In genomic region chr11:87531695-87532094, GRCm38 (mm10) we compare ENCODE assay signal across 16 mouse cellular contexts. TPM values are rescaled to one million over a fixed set of nuclear protein-coding genes. Genes with fewer than 3 reads are reported as not detected.
A peak's percentile ranks its signal among the peaks of the same experiment; 100 is the strongest.
DNase-seq lines count a peak whose midpoint lies in the region; ATAC-seq and TF ChIP-seq lines count a peak whose summit lies in the region.
"Had no signal": no experiment of that assay in that cellular context is flagged by ENCODE, and none has a peak within 500 bp of the region (broad histone marks: within the 10 kb centered on the region; RNA-seq: fewer than 3 reads in every experiment).

No protein-coding gene starts in this region.

- 54% methylated on average over 6 of the region's 6 CpGs for WGBS in hindbrain, postnatal 0 days
- WGBS in hindbrain, embryonic 16.5 days = 54% methylated on average over 6 of the region's 6 CpGs
- WGBS in midbrain, postnatal 0 days = 55% methylated on average over 6 of the region's 6 CpGs
- WGBS in midbrain, embryonic 10.5 days = 49% methylated on average over 6 of the region's 6 CpGs
- WGBS in stomach, postnatal 0 days = 57% methylated on average over 6 of the region's 6 CpGs

- H3K27ac ChIP-seq in hindbrain, postnatal 0 days = no peak overlapping the region
- no peak overlapping the region for H3K27ac ChIP-seq in hindbrain, embryonic 16.5 days (ENCODE audit: low read depth, low read length)
- H3K27ac ChIP-seq in midbrain, postnatal 0 days (ENCODE audit: low read depth, low read length) = no peak overlapping the region
- no peak overlapping the region for H3K27ac ChIP-seq in midbrain, embryonic 10.5 days (replicated peaks)
- H3K27ac ChIP-seq in stomach, postnatal 0 days (replicated peaks) = no peak overlapping the region
- H3K27ac ChIP-seq: heart, embryonic 13.5 days; hindbrain, embryonic 15.5 days had no signal

- no peaks in the 10 kb centered on the region for H3K4me1 ChIP-seq in hindbrain, postnatal 0 days (ENCODE audit: insufficient read depth, low read length)
- no peaks in the 10 kb centered on the region for H3K4me1 ChIP-seq in hindbrain, embryonic 16.5 days (ENCODE audit: control insufficient read depth, insufficient read depth, low read depth, low read length)
- H3K4me1 ChIP-seq in midbrain, postnatal 0 days (ENCODE audit: insufficient read depth, low read length) = no peaks in the 10 kb centered on the region
- no peaks in the 10 kb centered on the region for H3K4me1 ChIP-seq in midbrain, embryonic 10.5 days
- no peaks in the 10 kb centered on the region for H3K4me1 ChIP-seq in stomach, postnatal 0 days (replicated peaks; ENCODE audit: control insufficient read depth, insufficient read depth)
- H3K4me1 ChIP-seq: hindbrain, embryonic 15.5 days had no signal

- H3K36me3 ChIP-seq in hindbrain, postnatal 0 days (ENCODE audit: insufficient read depth, low read length) = no peaks in the 10 kb centered on the region
- no peaks in the 10 kb centered on the region for H3K36me3 ChIP-seq in hindbrain, embryonic 16.5 days (ENCODE audit: control insufficient read depth, insufficient read depth, low read length)
- no peaks in the 10 kb centered on the region for H3K36me3 ChIP-seq in midbrain, postnatal 0 days (ENCODE audit: insufficient read depth, low read length)
- H3K36me3 ChIP-seq in midbrain, embryonic 10.5 days = no peaks in the 10 kb centered on the region
- no peaks in the 10 kb centered on the region for H3K36me3 ChIP-seq in stomach, postnatal 0 days (ENCODE audit: control insufficient read depth, insufficient read depth, low read length)
- H3K36me3 ChIP-seq: heart, embryonic 13.5 days; hindbrain, embryonic 15.5 days had no signal

- ATAC-seq in hindbrain, postnatal 0 days = no peak
- no peak for ATAC-seq in hindbrain, embryonic 16.5 days
- no peak for ATAC-seq in midbrain, postnatal 0 days (ENCODE audit: low FRiP score)
- no peak for ATAC-seq in stomach, postnatal 0 days (ENCODE audit: low FRiP score, low TSS enrichment)

- TF ChIP-seq EP300 in stomach, postnatal 0 days (optimal IDR thresholded peaks at IDR 0.05) = no peak

- DNase-seq in hindbrain, postnatal 0 days (ENCODE audit: low spot score) = peak; percentile 7
- DNase-seq in midbrain, postnatal 0 days (ENCODE audit: low spot score) = peak; percentile 21
- DNase-seq in midbrain, embryonic 10.5 days (ENCODE audit: low spot score) = no peak
- DNase-seq in WW6 (ENCODE audit: low read depth, low spot score) = peak; percentile 22
- no peak for DNase-seq in stomach, postnatal 0 days (ENCODE audit: low spot score)
- DNase-seq in heart, adult 9 months (ENCODE audit: low spot score in 2 of 2) = no peak
- DNase-seq in cerebellum, adult 11 months = no peak
- DNase-seq: kidney, postnatal 25 days; lung, postnatal 4 days; thymus, postnatal 25 days had no signal

- no peaks in the 10 kb centered on the region for H3K9me3 ChIP-seq in hindbrain, postnatal 0 days (ENCODE audit: low read length)
- no peaks in the 10 kb centered on the region for H3K9me3 ChIP-seq in hindbrain, embryonic 16.5 days (ENCODE audit: control insufficient read depth, low read length)
- no peaks in the 10 kb centered on the region for H3K9me3 ChIP-seq in midbrain, postnatal 0 days (ENCODE audit: low read length)
- H3K9me3 ChIP-seq in midbrain, embryonic 10.5 days (replicated peaks) = no peaks in the 10 kb centered on the region
- no peaks in the 10 kb centered on the region for H3K9me3 ChIP-seq in stomach, postnatal 0 days (ENCODE audit: control insufficient read depth, low read length)
- H3K9me3 ChIP-seq: heart, embryonic 13.5 days; hindbrain, embryonic 15.5 days had no signal

- no peak overlapping the region for H3K4me2 ChIP-seq in hindbrain, postnatal 0 days (ENCODE audit: low read depth, low read length)
- H3K4me2 ChIP-seq in hindbrain, embryonic 16.5 days (ENCODE audit: low read length) = no peak overlapping the region
- no peak overlapping the region for H3K4me2 ChIP-seq in midbrain, postnatal 0 days (ENCODE audit: low read depth, low read length, poor library complexity, severe bottlenecking)
- no peak overlapping the region for H3K4me2 ChIP-seq in stomach, postnatal 0 days (replicated peaks; ENCODE audit: low read depth)
- H3K4me2 ChIP-seq: heart, embryonic 13.5 days; hindbrain, embryonic 15.5 days had no signal

- H3K4me3 ChIP-seq in hindbrain, postnatal 0 days (ENCODE audit: low read length) = no peak overlapping the region
- H3K4me3 ChIP-seq in hindbrain, embryonic 16.5 days (ENCODE audit: low read length) = no peak overlapping the region
- H3K4me3 ChIP-seq in midbrain, postnatal 0 days (ENCODE audit: low read depth, low read length) = no peak overlapping the region
- H3K4me3 ChIP-seq in midbrain, embryonic 10.5 days = no peak overlapping the region
- H3K4me3 ChIP-seq in stomach, postnatal 0 days (ENCODE audit: low read depth, low read length) = no peak overlapping the region
- H3K4me3 ChIP-seq: erythroblast, embryonic 14.5 days; heart, embryonic 13.5 days; hindbrain, embryonic 15.5 days had no signal

- no peak overlapping the region for H3K9ac ChIP-seq in hindbrain, postnatal 0 days (replicated peaks; ENCODE audit: low read length)
- no peak overlapping the region for H3K9ac ChIP-seq in hindbrain, embryonic 16.5 days (ENCODE audit: low read depth, low read length)
- H3K9ac ChIP-seq in midbrain, postnatal 0 days (replicated peaks; ENCODE audit: low read length, poor library complexity, severe bottlenecking) = no peak overlapping the region
- H3K9ac ChIP-seq in stomach, postnatal 0 days (ENCODE audit: low read length) = no peak overlapping the region
- H3K9ac ChIP-seq: heart, embryonic 13.5 days; hindbrain, embryonic 15.5 days had no signal

- H3K27me3 ChIP-seq in hindbrain, postnatal 0 days (ENCODE audit: insufficient read depth, low read length) = no peaks in the 10 kb centered on the region
- H3K27me3 ChIP-seq in hindbrain, embryonic 16.5 days (replicated peaks; ENCODE audit: control insufficient read depth, insufficient read depth, low read length) = no peaks in the 10 kb centered on the region
- H3K27me3 ChIP-seq in midbrain, postnatal 0 days (ENCODE audit: insufficient read depth, low read length) = no peaks in the 10 kb centered on the region
- no peaks in the 10 kb centered on the region for H3K27me3 ChIP-seq in midbrain, embryonic 10.5 days (ENCODE audit: low read depth, poor library complexity, severe bottlenecking)
- no peaks in the 10 kb centered on the region for H3K27me3 ChIP-seq in stomach, postnatal 0 days (ENCODE audit: control insufficient read depth, insufficient read depth, low read length)
- H3K27me3 ChIP-seq: heart, embryonic 13.5 days; hindbrain, embryonic 15.5 days had no signal

- no peak for TF ChIP-seq CTCF in hindbrain, postnatal 0 days (IDR thresholded peaks at IDR 0.05; ENCODE audit: low read depth)
- TF ChIP-seq CTCF in midbrain, postnatal 0 days (IDR thresholded peaks at IDR 0.05) = no peak; the same call in 1 of the 2 replicates
- TF ChIP-seq CTCF in stomach, postnatal 0 days (IDR thresholded peaks at IDR 0.05; ENCODE audit: low read depth) = peak; percentile 37; the same call in 1 of the 2 replicates

RNA-seq across cellular contexts. Expression of gene Gm11492, which starts 34.8 kb away (rescaled TPM):
- total RNA-seq in hindbrain, postnatal 0 days (2014; rRNA removed) = not detected in 2 replicates
- not detected in 2 replicates for polyA plus RNA-seq in hindbrain, postnatal 0 days (2015; fragmentation: Nextera tagmentation; extraction: Ambion mirVana)
- polyA plus RNA-seq in hindbrain, embryonic 16.5 days (2015; fragmentation: Nextera tagmentation; extraction: Ambion mirVana) = not detected in 2 replicates
- not detected in 2 replicates for total RNA-seq in midbrain, postnatal 0 days (2014; rRNA removed)
- not detected in 2 replicates for polyA plus RNA-seq in midbrain, postnatal 0 days (2015; fragmentation: Nextera tagmentation; extraction: Ambion mirVana)
- not detected in 2 replicates for polyA plus RNA-seq in midbrain, embryonic 10.5 days (2016; fragmentation: Nextera tagmentation; extraction: Ambion mirVana)
- polyA plus RNA-seq in stomach, postnatal 0 days (2015; fragmentation: Nextera tagmentation; extraction: Ambion mirVana) = not detected in 2 replicates
- total RNA-seq: adrenal gland, postnatal 14 days; monocyte, adult 5-6 weeks had no signal
- polyA plus RNA-seq: erythroblast, embryonic 14.5 days; heart, embryonic 13.5 days; hindbrain, embryonic 15.5 days had no signal

RNA-seq across cellular contexts. Expression of gene Sept4, which starts 37.0 kb away (rescaled TPM):
- total RNA-seq in hindbrain, postnatal 0 days (2014; rRNA removed) = 32.3 and 39.6 TPM in 2 replicates
- polyA plus RNA-seq in hindbrain, postnatal 0 days (2015; fragmentation: Nextera tagmentation; extraction: Ambion mirVana) = 54.9 and 63.6 TPM in 2 replicates
- polyA plus RNA-seq in hindbrain, embryonic 16.5 days (2015; fragmentation: Nextera tagmentation; extraction: Ambion mirVana) = 43.4 and 47.7 TPM in 2 replicates
- 19.4 and 26.6 TPM in 2 replicates for total RNA-seq in midbrain, postnatal 0 days (2014; rRNA removed)
- 39.1 and 40.5 TPM in 2 replicates for polyA plus RNA-seq in midbrain, postnatal 0 days (2015; fragmentation: Nextera tagmentation; extraction: Ambion mirVana)
- 10.7 and 11.3 TPM in 2 replicates for polyA plus RNA-seq in midbrain, embryonic 10.5 days (2016; fragmentation: Nextera tagmentation; extraction: Ambion mirVana)
- polyA plus RNA-seq in stomach, postnatal 0 days (2015; fragmentation: Nextera tagmentation; extraction: Ambion mirVana) = 25.5 and 26.3 TPM in 2 replicates

Comparison
In these comparisons a context has a peak if more than half of its experiments do, and no peak if none do; other contexts are left out.
1. DNase-seq: peak in hindbrain, postnatal 0 days (single experiment), midbrain, postnatal 0 days (single experiment) and WW6 (single experiment); none in midbrain, embryonic 10.5 days (single experiment), stomach, postnatal 0 days (single experiment), heart, adult 9 months (0 of 2) and cerebellum, adult 11 months (single experiment).